Mouse (Mus musculus): ENCODE measurements around the gene Hivep2. TPM values are rescaled to one million over a fixed set of nuclear protein-coding genes. Genes with fewer than 3 reads are reported as not detected.

Gene Hivep2
- total RNA-seq, 2 experiments from 2014 or later, result 24.1 to 35.6 TPM

GRCm38 (mm10) chr10:14046171-14046651 lies 80.3 kb downstream of the Hivep2 start:
- no peak for DNase-seq (ENCODE audit: low spot score in 2 of 2)

GRCm38 (mm10) chr10:14046935-14047334 lies 81.1 kb downstream of the Hivep2 start:
- DNase-seq (ENCODE audit: low spot score in 2 of 2), result no peak

GRCm38 (mm10) chr10:14047661-14048060 lies 81.8 kb downstream of the Hivep2 start:
- DNase-seq (ENCODE audit: low spot score in 2 of 2), result no peak

GRCm38 (mm10) chr10:14048322-14048915 lies 82.5 kb downstream of the Hivep2 start:
- DNase-seq (ENCODE audit: low spot score in 2 of 2), result peak in 1 of 2 experiments; percentile 25

- no peak for DNase-seq (ENCODE audit: low spot score in 2 of 2)
Observed at GRCm38 (mm10) chr10:14048916-14049445, 83.1 kb downstream of the Hivep2 start.

GRCm38 (mm10) chr10:14049686-14050085 lies 83.8 kb downstream of the Hivep2 start:
- no peak for DNase-seq (ENCODE audit: low spot score in 2 of 2)

GRCm38 (mm10) chr10:14050586-14050985 lies 84.7 kb downstream of the Hivep2 start:
- no peak for DNase-seq (ENCODE audit: low spot score in 2 of 2)

GRCm38 (mm10) chr10:14052109-14052689 lies 86.3 kb downstream of the Hivep2 start:
- no peak for DNase-seq (ENCODE audit: low spot score in 2 of 2)

DNA sequence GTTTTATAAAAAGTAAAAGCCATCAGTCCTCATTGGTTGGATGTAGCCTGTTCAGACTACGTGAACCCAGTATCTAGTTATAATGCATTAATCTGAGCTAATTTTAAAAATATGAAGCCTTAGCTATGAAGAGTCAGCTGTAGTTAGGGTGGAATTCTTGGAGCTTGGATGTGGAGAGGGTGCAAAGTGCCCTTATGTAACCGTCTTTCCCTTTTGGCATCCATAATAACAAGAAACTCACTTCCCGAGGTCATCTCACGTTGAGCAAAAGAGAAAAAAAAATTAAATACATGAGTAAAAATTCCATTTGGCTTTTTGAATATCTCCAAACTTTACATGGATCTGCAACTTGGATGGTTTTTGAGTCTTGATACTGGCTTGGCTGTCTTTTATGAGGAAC lies 89.0 kb downstream of the Hivep2 start:
- no peak for DNase-seq (ENCODE audit: low spot score in 2 of 2)

GRCm38 (mm10) chr10:14055533-14055981 lies 89.7 kb downstream of the Hivep2 start:
- no peak for DNase-seq (ENCODE audit: low spot score in 2 of 2)

DNA sequence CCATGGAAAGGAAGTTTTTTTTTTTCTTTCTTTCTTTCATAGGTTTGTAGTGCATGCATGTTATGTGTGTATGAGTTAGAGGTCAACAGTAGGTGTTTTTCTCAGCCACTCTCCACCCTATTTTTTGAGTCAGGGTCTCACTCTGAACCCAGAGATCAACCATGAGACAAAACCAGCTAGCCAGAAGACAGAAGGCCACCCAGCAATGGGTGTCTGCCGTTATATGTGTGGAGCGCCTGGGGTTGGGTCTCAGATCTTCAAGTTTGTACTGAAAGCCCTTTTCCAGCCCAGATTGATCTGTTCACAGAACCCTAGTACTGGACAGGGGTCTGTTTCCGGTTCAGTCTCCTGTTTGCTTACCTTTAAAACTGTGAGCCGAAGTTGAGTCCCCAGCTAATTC lies 90.2 kb downstream of the Hivep2 start:
- DNase-seq (ENCODE audit: low spot score in 2 of 2), result no peak

GRCm38 (mm10) chr10:14056584-14057451 lies 90.9 kb downstream of the Hivep2 start:
- DNase-seq (ENCODE audit: low spot score in 2 of 2), result peak; percentile 61 to 73

- no peak for DNase-seq (ENCODE audit: low spot score in 2 of 2)
Observed at GRCm38 (mm10) chr10:14057841-14058605, 92.1 kb downstream of the Hivep2 start.

DNA sequence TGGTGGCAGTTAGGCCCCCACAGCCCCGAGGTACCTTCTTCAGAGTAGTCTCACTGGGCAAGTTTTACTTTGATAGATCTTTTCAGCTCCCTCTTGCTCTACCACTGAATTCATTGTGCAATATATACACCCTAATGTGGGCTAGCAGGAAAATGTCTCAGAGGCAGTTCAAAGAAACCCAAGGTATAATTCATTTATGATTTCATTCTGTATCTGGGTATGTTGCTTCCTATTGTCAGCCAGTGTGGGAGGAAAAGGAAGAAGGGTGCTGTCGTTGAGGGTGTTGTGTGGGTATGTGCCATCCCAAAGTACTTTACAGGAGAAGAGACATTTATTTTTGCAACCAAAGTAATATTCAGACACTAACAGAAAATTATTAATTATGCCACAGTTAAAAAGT lies 92.9 kb downstream of the Hivep2 start:
- no peak for DNase-seq (ENCODE audit: low spot score in 2 of 2)

- DNase-seq (ENCODE audit: low spot score in 2 of 2), result no peak
Observed at GRCm38 (mm10) chr10:14059581-14059980, 93.7 kb downstream of the Hivep2 start.

DNA sequence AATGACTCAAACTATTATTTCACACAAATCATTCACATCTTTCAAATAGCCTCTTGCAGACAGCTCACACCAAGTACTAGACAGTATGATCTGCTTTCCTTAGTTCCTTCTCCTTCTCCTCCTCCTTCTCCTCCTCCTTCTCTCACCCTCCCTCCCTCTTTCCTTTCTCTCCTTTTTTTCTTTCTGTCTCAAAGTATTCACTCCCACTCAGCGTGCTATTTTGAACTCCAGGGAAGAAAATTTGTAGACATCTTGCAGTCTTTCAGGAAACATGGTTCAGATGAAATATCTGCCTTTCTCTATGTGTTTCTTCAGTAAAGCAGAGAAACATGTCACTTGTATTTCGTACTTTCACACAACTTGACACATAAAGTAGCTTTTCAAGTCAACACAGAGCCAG lies 94.4 kb downstream of the Hivep2 start:
- DNase-seq (ENCODE audit: low spot score in 2 of 2), result no peak

GRCm38 (mm10) chr10:14063226-14063625 lies 97.4 kb downstream of the Hivep2 start:
- no peak for DNase-seq (ENCODE audit: low spot score in 2 of 2)

DNA sequence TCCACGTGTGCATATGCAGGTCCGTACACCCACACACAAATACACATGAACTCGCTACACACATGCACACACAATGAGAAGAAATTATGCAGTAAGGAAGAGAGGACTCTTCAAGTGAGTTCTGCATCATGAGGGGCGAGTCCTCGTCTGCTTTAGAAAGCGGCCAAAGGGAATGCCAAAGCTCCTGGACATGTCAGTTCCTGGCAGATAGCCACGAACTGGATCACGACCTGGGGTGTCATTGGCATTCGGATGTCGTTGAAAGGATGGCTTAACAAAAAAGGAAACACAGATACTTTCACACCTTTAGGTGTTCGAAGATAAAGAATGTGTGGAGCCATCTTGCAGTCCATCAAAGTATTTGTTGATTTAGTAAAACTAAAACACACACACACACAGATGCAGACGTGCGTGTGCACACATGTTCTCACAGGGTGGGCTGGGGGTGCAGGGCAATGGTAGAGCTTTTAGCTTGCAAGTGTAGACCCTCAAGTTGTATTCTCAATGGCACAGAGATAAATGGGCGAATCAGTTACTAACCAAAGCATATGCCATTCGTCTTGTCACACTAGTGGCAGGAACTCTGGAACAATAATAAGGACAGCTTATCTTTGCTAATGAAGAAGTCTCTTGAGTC lies 99.0 kb downstream of the Hivep2 start:
- DNase-seq (ENCODE audit: low spot score in 2 of 2), result no peak

- DNase-seq (ENCODE audit: low spot score in 2 of 2), result no peak
Observed at GRCm38 (mm10) chr10:14067802-14068201, 101.9 kb downstream of the Hivep2 start.

DNA sequence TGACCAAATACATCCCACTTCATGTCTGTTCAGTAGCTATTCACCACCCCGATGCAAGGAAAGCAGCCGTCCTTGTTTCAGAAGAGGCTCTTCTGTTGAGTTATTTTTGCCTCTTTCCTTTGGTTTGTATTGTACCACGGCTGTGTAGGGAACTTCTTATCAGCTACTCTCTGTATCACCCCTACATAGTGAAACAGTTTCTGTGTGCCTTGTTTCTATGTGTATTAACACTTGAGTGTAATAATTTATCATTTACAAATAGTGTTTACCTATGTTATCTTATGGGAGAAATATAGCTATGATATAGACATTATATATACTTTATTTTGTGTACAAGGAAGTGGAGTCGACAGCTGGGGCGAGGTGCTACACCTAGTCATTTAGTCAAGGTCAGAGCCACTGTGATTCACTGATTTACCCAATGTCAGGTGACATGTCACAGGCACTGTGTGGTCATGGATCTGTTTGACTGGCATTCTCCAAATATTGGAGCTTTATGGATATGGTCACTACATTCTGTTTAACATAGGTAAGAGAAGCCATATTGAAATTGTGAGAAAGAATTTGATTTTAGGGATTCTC lies 104.7 kb downstream of the Hivep2 start:
- DNase-seq (ENCODE audit: low spot score in 2 of 2), result no peak

Measured in adrenal gland, adult 18-20 months (tissue).